Mouse (Mus musculus) stomach, postnatal 0 days (tissue): ENCODE data around the gene Ciapin1.

Source experiments
- CTCF ChIP-seq: IDR thresholded peaks from 2 replicates; pipeline ENCODE4 v1.5.1; 2016; ENCODE audit warnings: antibody characterized with exemption, low read depth, mild to moderate bottlenecking, moderate library complexity
- EP300 ChIP-seq: optimal IDR thresholded peaks from 2 replicates; pipeline ENCODE3; 2016; ENCODE audit warnings: antibody characterized with exemption

- TF ChIP-seq CTCF (no peak), EP300 (no peak)
Observed at GRCm38 (mm10) chr8:94802375-94802774, 35.8 kb downstream of the Ciapin1 start.
